Mouse (Mus musculus) embryonic fibroblast, embryonic 13.5 days (primary cell): ENCODE data around the gene Fopnl.

Experiments used
- CTCF ChIP-seq: IDR thresholded peaks from 2 replicates; pipeline ENCODE4 v1.5.1; 2011; ENCODE audit warnings: mild to moderate bottlenecking, control low read depth, low read length, moderate library complexity, borderline replicate concordance; ENCODE audit not compliant: insufficient read depth
- POLR2A ChIP-seq: IDR thresholded peaks from 2 replicates; pipeline ENCODE4 v1.6.1; 2011; ENCODE audit warnings: low read depth, mild to moderate bottlenecking, control low read depth, low read length, moderate library complexity

DNA sequence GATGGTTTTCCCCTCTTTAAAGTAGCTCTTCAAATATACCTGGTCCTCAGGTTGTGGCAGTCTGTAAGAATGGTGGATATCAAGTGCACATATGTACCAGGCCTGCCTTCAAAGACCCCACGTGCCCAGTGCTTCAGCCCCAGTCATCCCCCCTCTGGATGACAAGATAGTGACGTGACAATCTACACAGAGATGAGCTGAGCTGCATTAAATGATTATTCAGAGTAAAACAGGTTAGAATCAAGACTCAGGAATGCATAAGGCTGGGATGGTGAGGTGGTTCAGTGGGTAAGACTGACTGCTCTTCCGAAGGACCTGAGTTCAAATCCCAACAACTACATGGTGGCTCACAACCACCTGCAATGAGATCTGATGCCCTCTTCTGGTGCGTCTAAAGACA lies 19.5 kb downstream of the Fopnl start:
- TF ChIP-seq CTCF (no peak), POLR2A (no peak)
